Mouse (Mus musculus) adrenal gland, adult 2 months (tissue): ENCODE data around the gene Hist2h4. TPM values are rescaled to one million over a fixed set of nuclear protein-coding genes. Genes with fewer than 3 reads are reported as not detected.
A peak's percentile ranks its signal among the peaks of the same experiment; 100 is the strongest.

Experiments used
- DNase-seq: peaks from one replicate; pipeline ENCODE4 v3.0.0; 2021
- polyA plus RNA-seq: library from polyadenylated mRNA; depleted of rRNA; stranded (reverse); fragments of >200 nt; gene quantifications from 2 replicates; pipeline ENCODE4 v1.2.3, GENCODE M21; 2012
- total RNA-seq, 2 experiments: library from RNA; stranded (reverse); gene quantifications; 2 replicates each; pipeline ENCODE4 v1.2.3; 2021

Gene Hist2h4
- total and polyA plus RNA-seq, 3 experiments: 2.8 to 26.7 (median 15.2) TPM

DNA sequence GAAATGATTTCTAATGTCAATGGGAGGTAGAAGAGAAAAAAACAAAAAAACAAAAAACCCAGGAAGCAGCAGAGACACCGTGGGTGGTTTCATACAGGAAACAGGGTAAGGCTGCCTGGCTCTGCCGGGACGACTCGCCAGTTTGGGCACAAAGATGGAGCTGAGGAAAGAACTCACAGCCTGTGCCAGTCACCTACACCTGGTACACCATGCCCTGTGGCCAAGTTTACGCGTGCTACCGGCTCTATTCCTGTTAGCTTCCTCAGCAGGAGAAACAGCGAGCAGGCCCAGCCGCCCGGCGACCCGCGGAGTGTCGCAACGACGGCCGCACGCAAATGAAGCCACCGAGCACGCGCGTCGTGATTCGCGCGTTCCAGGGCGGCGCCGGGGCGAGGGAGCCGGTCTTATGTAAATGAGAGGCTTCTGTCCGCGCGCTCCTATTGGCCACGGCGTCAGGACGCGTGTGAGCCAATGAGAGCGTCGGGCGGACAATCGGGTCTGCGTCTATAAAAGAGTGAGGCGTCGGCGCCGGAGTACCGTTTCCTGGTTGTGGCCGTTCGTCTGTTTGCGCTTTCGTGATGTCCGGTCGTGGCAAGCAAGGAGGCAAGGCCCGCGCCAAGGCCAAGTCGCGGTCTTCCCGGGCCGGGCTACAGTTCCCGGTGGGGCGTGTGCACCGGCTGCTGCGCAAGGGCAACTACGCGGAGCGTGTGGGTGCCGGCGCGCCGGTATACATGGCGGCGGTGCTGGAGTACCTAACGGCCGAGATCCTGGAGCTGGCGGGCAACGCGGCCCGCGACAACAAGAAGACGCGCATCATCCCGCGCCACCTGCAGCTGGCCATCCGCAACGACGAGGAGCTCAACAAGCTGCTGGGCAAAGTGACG, 17.9 kb downstream of the Hist2h4 start, which contains the start of gene Hist2h2aa1:
Gene Hist2h2aa1, plus strand, starts transcription at position 495 of the 884 bp plus-strand sequence.
- DNase-seq: peak; percentile 93

DNA sequence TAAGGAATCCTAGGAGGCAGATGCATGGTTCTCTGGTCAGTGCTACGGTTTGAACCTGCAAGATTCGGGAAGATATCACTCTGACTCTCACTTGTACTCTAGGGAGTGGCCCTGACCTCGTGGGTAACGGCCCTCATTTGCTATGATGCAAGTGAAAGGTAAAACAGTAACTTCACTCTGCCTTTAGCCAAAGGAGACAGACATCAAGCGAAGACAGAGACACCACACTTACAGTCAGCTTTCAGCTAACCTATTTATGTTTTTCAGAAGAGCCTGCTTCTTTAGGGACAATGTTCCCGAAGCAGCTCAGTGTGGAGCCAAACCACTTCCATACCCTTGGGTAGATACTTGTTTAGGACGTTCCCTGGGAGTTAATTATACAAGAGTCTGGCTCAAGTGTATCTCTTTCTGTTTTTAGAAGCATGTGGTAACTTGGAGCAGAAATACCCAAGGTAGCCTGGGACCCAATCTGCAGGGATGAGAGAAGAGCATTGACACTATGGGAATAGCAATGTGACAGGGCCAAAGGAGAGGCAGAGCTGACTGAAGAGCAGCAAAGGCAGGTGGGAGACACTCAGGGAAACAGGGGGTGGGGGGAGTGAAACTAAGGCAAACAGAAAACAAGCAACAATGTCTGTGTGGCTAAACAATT, 19.1 kb downstream of the Hist2h4 start:
- DNase-seq: no peak

DNA sequence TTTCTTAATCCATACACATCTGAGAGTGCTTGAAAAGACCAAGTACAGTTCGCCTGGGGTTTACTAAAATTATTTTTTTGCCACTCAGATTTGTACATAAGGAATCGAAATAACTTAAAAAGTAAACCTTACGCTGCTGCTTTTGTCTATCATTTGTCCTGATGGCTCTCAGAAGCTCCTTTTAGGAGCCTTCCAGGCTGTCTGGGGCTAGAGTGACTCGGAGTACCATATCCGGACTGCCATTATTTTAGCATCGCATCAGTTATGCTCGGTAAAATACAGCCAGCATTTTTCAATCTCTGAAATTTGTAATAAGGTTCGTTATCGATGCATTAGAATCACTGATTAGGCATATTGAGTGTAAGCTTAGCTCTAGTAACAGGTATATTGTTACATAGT, 22.3 kb downstream of the Hist2h4 start:
- no peak for DNase-seq

DNA sequence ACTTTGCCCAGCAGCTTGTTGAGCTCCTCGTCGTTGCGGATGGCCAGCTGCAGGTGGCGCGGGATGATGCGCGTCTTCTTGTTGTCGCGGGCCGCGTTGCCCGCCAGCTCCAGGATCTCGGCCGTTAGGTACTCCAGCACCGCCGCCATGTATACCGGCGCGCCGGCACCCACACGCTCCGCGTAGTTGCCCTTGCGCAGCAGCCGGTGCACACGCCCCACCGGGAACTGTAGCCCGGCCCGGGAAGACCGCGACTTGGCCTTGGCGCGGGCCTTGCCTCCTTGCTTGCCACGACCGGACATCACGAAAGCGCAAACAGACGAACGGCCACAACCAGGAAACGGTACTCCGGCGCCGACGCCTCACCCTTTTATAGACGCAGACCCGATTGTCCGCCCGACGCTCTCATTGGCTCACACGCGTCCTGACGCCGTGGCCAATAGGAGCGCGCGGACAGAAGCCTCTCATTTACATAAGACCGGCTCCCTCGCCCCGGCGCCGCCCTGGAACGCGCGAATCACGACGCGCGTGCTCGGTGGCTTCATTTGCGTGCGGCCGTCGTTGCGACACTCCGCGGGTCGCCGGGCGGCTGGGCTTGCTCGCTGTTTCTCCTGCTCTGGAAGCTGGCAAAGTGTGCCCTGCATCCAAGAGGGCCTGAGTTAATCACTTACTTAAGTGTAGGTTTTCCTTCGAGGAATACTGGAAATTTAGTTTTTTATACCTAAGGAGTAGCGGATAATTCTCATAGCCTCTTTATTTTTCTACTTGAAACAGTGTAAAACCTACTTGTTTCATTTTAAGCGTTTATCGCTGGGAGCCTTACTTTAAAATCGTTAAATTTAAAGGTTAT, 22.9 kb downstream of the Hist2h4 start, which contains the start of gene Hist2h2aa2:
Gene Hist2h2aa2, minus strand, starts transcription at position 328 of the 850 bp plus-strand sequence.
- DNase-seq: peak; percentile 100

DNA sequence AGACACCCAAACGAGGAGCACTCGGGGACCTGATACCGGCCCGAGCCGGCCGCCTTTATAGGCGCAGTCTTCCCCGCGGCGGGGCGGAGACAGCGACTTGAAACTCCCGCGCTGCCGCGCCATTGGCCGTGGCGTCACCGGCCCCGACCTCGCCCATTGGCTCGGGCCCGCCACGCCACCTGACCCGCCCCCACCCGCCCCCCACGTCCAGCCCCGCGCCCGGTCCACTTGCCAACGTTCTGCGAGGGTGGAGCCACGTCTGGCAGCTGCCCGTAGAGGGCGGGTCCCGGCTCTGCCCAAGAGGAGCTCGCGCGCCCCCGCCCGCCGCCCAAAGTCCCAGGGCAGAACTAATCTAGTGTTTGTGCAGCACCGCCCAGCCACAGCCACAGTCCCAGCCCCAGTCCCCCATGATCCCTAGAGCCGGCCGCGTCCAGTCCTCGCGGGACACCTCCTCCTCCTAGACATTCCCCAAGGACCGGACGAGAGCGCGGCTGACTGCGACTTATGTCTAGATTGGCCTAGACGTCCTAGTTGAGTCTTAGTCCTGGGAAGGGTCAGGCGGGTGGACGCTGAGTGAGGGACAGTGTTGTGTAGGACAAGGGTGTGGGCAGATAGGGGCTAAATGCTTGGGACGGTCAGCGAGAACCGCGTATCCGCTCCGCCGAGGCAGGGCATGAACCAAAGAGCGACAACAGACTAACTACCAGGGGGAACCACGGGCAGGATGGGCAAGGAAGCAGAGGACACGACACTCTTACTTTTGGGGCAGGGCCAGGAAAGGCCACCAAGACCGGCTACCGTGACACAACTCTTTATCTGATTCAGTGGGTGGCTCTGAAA, 23.9 kb downstream of the Hist2h4 start, which contains the start of gene Hist2h3c2:
Gene Hist2h3c2, minus strand, starts transcription at position 174 of the 840 bp plus-strand sequence.
- DNase-seq: peak; percentile 77

DNA sequence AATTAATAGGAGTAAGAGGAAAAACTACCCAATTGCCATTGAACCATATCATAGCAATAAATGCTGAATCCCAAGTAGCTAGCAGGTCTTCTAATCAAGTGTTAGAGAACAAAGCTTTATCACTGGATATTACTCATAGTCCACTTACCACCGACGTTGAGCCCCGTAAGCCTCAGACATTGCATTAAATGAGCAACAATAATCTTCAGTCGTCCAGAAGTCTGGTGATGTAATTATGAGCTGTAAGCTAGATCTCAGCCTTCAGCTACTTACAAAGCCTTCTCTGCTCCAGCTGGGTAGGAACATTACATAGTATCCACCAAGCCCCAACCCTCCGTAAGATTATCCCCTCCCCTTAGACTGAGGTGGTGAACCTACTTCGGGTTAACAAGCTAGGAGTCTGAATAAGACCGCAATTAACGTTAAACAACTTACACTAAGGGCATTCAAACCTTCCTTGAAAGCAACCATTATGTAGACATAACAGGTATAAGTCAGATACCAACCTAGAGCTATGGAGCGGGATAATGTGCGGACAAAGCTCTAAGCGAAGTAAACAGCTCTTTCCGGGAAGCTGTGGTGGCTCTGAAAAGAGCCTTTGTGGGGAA, 25.1 kb downstream of the Hist2h4 start:
- no peak for DNase-seq

DNA sequence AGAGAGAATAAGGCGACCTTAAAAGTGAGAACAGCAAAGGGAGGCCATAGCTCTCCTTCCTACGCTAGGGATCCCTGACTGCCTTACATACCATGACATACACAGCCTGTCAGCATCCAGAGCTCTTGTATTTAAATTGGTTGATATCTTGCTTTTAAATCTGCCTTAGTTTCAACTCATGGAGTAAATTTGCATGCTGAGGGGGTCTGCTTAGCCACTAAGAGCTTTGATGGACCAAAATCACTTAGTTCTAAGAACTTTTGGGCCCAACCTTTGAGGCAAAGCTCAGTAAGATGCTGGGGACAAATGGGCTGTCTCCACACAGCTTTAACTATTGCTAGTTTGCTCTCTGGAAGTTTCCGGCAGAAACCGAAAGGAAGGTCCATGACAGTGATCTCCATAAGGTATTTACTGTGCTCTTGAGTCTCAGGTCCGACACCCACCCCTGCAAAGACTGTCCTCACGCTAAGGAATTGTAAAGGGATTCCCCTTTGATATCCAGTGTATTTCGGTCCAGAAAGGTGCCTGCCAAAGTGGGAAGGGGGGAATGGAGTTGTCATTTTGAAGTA, 25.7 kb downstream of the Hist2h4 start:
- no peak for DNase-seq

DNA sequence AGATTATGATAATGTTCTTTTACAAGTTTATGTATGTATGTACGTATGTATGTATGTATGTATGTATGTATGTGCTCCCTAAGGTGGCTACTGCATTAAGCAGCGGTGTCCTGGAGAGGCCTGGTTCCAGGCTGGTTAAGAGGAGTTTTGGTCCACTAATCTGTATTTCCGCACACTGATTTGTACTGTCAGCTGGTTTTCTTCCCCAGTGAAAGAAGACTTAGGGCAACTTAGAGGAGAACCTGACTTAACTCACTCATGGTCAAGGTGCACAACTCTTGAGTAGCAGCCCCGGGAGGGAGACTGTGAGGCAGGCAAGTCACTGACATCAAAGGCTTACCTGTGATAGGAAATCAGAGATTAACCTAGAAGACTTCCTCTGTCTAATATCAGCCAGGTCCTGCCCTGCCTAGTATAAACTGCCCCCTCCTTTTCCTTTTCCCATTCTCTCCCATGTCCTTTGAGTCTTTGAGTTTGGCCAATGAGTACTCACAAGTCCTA, 26.2 kb downstream of the Hist2h4 start:
- no peak for DNase-seq

DNA sequence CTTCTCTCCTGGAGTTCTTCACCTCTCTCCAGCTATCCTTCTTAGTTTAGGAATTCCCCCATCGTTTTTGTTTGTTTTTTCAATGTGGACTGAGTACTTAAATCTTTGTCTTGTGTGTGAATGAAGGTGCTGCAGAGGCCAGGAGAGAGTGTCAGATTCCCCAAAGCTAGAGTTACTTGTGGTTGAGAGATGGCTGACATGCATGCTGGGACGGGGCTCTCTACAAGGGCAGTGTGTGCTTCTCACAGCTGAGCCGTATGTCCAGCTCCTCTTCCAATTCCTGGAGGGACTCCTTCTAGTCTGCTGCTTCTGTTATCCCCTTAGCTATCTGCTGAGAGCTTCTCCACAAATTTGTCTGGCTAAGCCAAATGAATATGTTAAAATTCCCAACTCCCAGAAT, 27.3 kb downstream of the Hist2h4 start:
- DNase-seq: no peak

DNA sequence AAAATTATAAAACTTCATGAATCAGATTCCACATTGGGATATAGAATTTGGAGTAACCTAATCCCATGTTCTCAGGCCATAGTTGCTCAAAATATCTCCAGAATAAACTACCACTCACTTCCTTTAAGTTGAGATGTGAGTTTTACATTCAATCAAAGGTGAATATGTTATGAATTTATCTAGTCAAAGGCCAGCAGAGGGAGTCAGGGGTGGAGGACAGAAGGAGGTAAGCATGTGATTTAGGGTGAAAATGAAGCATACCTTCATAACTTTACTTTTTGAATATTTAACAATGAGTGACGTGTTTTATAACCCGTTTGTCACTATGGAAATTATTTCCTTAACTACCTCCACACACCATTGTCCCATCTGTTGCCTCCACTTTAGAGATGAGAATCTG, 28.2 kb downstream of the Hist2h4 start:
- DNase-seq: no peak

DNA sequence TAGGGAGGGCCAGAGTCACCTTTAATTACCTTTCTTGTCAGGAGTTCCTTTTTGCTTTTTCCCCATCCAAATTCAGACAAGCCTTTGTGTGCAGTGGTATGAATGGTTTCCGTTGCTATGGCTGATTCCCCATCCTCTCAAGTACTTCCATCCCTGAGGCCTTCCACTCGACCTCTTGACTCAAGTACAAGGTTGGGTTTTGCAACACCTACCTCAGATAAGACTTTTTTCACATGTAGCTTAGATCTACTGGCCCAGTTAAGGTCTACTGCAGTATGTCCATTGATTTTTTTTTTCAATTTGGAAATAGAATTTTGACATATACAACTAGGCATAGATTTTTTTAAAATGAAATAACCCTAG, 31.4 kb downstream of the Hist2h4 start:
- no peak for DNase-seq

DNA sequence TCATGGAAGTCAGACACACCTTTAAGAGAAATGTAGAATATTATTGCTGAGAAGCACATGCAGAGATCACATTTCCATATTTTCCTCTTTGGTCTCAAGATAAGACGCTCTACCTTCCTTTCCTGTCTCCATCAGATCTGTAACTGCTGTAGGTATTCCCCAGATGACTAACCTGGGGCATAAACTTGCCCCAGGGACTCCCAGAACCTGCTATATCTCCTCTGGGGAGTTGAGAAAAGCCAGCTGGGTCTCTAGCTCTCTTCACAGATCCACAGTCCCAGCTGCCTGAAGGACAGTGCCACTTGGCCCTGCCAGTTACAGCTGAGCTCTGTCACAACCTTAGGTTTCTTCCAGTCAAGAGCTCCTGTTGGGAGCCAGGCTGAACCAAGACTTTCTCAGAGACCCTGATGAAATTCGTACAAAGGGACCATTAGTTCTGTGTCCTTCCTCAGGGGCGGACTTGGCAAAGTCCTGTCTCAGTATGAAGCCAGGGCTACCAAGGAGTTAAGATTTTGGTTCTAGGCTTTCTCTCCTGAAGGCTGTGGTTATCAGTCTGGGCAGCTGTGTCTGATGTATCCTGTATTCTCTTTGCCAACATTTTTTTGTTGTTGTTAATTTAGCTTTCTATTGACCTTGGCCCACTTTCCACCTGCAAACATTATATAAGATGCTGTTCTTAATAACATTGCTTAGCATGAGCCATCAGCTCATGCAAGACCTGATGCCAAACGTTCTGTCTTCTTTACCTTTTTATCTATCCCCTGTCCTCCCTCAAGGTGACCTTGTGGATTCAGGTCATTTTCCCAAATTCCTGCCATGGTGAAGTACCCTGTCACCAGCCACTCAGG, 32.0 kb downstream of the Hist2h4 start:
- peak; percentile 48 for DNase-seq

DNA sequence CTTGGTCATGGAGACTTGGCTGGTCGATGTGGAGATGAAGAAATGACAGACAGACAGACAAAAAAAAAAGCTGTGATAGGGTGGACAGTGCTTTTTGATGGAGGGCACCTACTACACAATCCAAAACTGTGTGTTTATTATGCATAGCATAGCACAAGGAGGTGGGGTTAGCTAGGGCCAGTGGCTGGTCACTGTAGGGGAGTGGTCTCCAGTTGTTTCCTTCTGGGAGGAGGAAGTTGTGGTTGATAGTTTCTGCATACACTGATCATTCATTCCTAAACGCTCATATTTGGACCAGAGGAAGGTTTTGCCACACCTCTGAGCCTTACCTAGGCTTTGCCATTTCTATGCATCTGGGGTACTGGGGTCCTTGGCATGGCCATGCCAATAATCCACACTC, 32.7 kb downstream of the Hist2h4 start:
- no peak for DNase-seq

DNA sequence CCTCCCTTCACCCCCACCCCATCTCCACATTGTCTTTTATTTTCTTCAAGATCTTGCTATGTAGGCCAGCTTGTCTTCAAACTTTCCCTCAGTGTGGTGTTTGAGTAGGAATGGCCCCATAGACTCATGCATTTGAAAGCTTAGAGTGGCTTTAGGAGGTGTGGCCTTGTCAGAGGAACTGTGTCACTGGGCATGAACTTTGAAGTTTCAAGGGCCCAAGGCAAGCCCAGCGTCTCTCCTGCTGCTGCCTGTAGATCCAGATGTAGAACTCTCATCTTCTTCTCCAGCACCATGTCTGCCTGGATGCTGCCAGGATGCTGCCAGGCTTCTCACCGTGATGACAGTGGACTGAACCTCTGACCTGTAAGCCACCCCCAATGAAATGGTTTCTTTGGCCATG, 34.3 kb downstream of the Hist2h4 start:
- DNase-seq: peak; percentile 63

DNA sequence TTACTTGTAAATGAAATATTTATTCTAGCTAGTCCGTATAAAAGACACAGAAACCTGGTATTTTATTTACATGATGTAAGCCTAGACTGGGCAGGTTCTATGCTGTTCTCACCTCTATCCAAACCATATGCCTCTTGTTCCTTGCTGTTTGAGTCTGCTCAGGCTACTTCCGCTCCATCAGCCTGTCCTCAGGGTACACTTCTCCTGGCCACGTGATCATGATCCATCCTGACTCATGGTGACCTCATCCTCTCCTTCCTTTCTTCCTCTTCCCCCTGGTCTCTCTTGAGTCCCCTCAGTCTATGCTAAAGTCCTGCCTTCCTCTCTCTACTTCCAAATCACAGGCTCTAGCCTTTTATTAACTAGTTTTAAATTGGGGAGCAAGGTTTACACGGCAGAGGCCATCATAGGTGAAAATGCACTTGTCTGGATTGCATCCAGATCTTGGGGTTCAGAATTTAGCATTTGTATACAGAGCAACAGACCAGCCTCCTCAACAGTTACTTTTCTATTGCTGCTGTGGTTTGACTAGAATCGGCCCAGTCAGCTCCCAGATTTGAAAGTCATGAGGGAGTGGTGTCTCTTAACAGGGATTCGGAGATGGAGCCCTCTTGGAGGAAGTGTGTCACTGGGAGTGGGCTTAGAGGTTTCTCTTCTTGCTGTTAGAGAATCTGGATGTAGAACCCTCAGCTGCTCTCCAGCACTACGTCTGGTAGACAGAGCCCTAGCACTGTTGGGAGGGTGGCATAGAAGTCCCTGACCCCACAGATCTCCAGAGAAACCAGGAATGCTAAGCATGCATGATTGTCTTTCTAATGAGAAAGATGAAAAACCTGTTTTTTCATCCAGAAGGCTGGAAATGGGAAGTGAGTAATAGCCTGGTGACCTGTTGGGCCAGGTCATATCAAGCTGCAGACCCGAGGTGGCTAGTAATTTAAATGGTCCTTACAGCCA, 36.1 kb downstream of the Hist2h4 start:
- peak; percentile 60 for DNase-seq

DNA sequence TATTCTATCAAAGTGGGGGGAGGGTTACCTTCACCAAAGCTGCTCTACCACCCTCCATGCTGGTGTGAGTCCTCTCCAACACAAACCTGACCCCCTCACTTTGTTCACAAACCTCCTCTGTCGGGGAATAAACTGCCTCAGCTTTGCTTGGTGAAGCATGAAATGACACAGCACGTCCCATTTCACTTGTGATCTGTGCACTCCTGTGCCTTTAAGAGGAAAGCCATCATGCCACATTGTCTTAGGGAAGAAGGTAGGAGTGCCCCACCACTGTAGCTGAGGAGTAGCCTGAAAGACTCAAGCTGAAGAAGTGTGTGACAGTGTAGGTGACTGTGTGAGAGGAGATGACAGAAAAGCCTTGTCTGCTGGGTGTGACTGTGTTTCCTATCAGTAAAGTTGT, 37.7 kb downstream of the Hist2h4 start:
- no peak for DNase-seq

DNA sequence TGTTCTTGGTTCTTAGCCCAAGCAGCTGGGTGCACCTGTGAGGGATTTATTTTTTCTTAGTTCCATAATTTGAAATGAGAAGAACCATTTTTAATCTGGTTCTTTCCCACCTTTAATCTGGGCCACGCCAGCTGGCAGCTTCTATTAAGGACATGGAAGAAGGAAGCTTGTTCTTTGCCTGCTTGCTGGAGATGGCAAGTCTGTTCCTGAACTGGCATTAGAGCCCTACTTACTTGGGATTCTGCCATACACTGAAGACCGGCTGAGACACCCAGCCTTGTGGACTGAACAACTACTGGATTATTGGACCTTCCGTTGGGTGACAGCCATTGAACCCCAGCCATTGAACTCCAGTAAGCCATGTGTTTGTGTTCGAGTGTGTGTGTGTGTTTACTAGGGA, 40.3 kb downstream of the Hist2h4 start:
- no peak for DNase-seq

DNA sequence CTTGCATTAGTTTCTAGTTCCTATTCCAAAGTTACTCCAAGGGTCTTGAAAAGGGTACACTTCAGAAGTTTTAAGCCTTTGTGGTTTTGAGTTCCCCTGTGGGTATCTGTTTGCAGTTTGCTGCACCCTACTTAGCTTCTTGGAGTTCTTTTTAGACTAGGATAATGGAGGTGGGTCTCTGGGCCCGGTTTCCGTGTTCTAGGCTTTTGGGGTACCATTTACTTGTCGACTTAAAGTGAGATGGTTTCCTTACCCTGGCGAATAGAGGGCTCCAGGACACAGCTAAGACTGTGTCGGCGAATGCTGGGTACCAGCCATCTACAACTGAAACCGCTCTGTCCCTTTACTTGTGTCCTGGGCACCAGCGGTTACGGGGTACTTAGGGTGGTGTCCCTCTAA, 41.5 kb downstream of the Hist2h4 start:
- DNase-seq: no peak
